ENCODE assay signal across 9 mouse cellular contexts in genomic region chr15:97361771-97362171, GRCm38 (mm10).
DNase-seq lines count a peak whose midpoint lies in the region; ATAC-seq and TF ChIP-seq lines count a peak whose summit lies in the region.
"Had no signal": no experiment of that assay in that cellular context is flagged by ENCODE, and none has a peak within 500 bp of the region (broad histone marks: within the 10 kb centered on the region; RNA-seq: fewer than 3 reads in every experiment).

No protein-coding gene starts in this region.

- no peaks in the 10 kb centered on the region for H3K9me3 ChIP-seq in kidney, postnatal 0 days (replicated peaks; ENCODE audit: low read length)
- no peaks in the 10 kb centered on the region for H3K9me3 ChIP-seq in midbrain, embryonic 15.5 days
- H3K9me3 ChIP-seq: intestine, embryonic 15.5 days had no signal

- no peaks in the 10 kb centered on the region for H3K27me3 ChIP-seq in kidney, postnatal 0 days (ENCODE audit: insufficient read depth, low read length)
- no peaks in the 10 kb centered on the region for H3K27me3 ChIP-seq in midbrain, embryonic 15.5 days (replicated peaks)
- H3K27me3 ChIP-seq: intestine, embryonic 15.5 days had no signal

- no peak overlapping the region for H3K4me3 ChIP-seq in kidney, postnatal 0 days (replicated peaks; ENCODE audit: low read depth, low read length)
- H3K4me3 ChIP-seq in midbrain, embryonic 15.5 days = no peak overlapping the region
- H3K4me3 ChIP-seq: intestine, embryonic 15.5 days had no signal

- no peaks in the 10 kb centered on the region for H3K36me3 ChIP-seq in kidney, postnatal 0 days (ENCODE audit: insufficient read depth, low read length)
- H3K36me3 ChIP-seq in midbrain, embryonic 15.5 days (replicated peaks) = no peaks in the 10 kb centered on the region
- H3K36me3 ChIP-seq: intestine, embryonic 15.5 days had no signal

- no peak overlapping the region for H3K27ac ChIP-seq in kidney, postnatal 0 days
- peak overlapping the region; percentile 9; the same call in 1 of the 2 replicates for H3K27ac ChIP-seq in midbrain, embryonic 15.5 days
- H3K27ac ChIP-seq: intestine, embryonic 15.5 days had no signal

- no peak overlapping the region for H3K9ac ChIP-seq in kidney, postnatal 0 days (ENCODE audit: low read depth, low read length)
- H3K9ac ChIP-seq in midbrain, embryonic 15.5 days = no peak overlapping the region
- H3K9ac ChIP-seq: intestine, embryonic 15.5 days had no signal

- TF ChIP-seq CTCF in kidney, postnatal 0 days (IDR thresholded peaks at IDR 0.05; ENCODE audit: low read depth) = peak; percentile 37

- no peak overlapping the region for H3K4me2 ChIP-seq in kidney, postnatal 0 days (ENCODE audit: low read length)
- no peak overlapping the region for H3K4me2 ChIP-seq in midbrain, embryonic 15.5 days
- H3K4me2 ChIP-seq: intestine, embryonic 15.5 days had no signal

- DNase-seq in kidney, postnatal 0 days (ENCODE audit: low spot score) = no peak
- no peak for DNase-seq in kidney, adult 9 months
- DNase-seq in thymus, postnatal 14 days = peak; percentile 61
- DNase-seq in layer of hippocampus, adult 9-11 months = no peak
- no peak for DNase-seq in urinary bladder, postnatal 10 days (ENCODE audit: low spot score)
- DNase-seq in layer of hippocampus, adult 18-20 months (ENCODE audit: low spot score in 2 of 2) = no peak

- no peaks in the 10 kb centered on the region for H3K4me1 ChIP-seq in kidney, postnatal 0 days (replicated peaks; ENCODE audit: insufficient read depth, low read length)
- peaks cover 10% of the 10 kb centered on the region; the same call in 1 of the 2 replicates for H3K4me1 ChIP-seq in midbrain, embryonic 15.5 days
- H3K4me1 ChIP-seq: intestine, embryonic 15.5 days had no signal

- ATAC-seq in kidney, postnatal 0 days (replicated peaks; ENCODE audit: low FRiP score, low read depth) = no peak
- ATAC-seq in erythroblast, adult 5-6 weeks (replicated peaks; ENCODE audit: low FRiP score, poor library complexity, severe bottlenecking) = peak; percentile 80
- no peak for ATAC-seq in midbrain, embryonic 15.5 days (replicated peaks)
- ATAC-seq: intestine, embryonic 15.5 days had no signal

- WGBS in kidney, postnatal 0 days = 62% methylated on average over 8 of the region's 8 CpGs
- WGBS in midbrain, embryonic 15.5 days = 76% methylated on average over 8 of the region's 8 CpGs
